Mouse (Mus musculus) cerebellum, postnatal 4 days (tissue): ENCODE results near the gene Tma7.

Experiments
- DNase-seq, 2 experiments: peaks; one replicate each; pipeline ENCODE4 v3.0.0; 2022; ENCODE audit warnings: low spot score in 2 of 2, mixed read lengths in 1 of 2

Tma7 gene

GRCm38 (mm10) chr9:109046306-109046705 lies 36.1 kb downstream of the Tma7 start:
- DNase-seq: no peak

- no peak for DNase-seq
Observed at GRCm38 (mm10) chr9:109041351-109041750, 41.0 kb downstream of the Tma7 start.

GRCm38 (mm10) chr9:109040906-109041305 lies 41.5 kb downstream of the Tma7 start:
- DNase-seq: no peak

- DNase-seq: no peak
Observed at GRCm38 (mm10) chr9:109040216-109040615, 42.2 kb downstream of the Tma7 start.

GRCm38 (mm10) chr9:109039681-109040080 lies 42.7 kb downstream of the Tma7 start:
- DNase-seq: no peak

GRCm38 (mm10) chr9:109038901-109039364 lies 43.5 kb downstream of the Tma7 start:
- no peak for DNase-seq

GRCm38 (mm10) chr9:109038086-109038895 lies 44.1 kb downstream of the Tma7 start, which contains the start of gene Shisa5:
Shisa5 (plus strand) TSS chr9:109038565.
- DNase-seq: peak in 1 of 2 experiments; percentile 36

GRCm38 (mm10) chr9:109032435-109032834 lies 50.0 kb downstream of the Tma7 start:
- no peak for DNase-seq

GRCm38 (mm10) chr9:109031686-109032085 lies 50.7 kb downstream of the Tma7 start:
- no peak for DNase-seq

- no peak for DNase-seq
Observed at GRCm38 (mm10) chr9:109031001-109031400, 51.4 kb downstream of the Tma7 start.

GRCm38 (mm10) chr9:109030312-109030711 lies 52.1 kb downstream of the Tma7 start:
- DNase-seq: no peak

- no peak for DNase-seq
Observed at GRCm38 (mm10) chr9:109028919-109029318, 53.5 kb downstream of the Tma7 start.

- DNase-seq: peak in 1 of 2 experiments; percentile 11
Observed at GRCm38 (mm10) chr9:109028421-109028820, 54.0 kb downstream of the Tma7 start.

GRCm38 (mm10) chr9:109027521-109027920 lies 54.9 kb downstream of the Tma7 start:
- no peak for DNase-seq
